Mouse (Mus musculus) cerebellum, adult 2 months (tissue): ENCODE measurements at regions not wholly inside any gene's neighbourhood (a gene's known extent, or its start where the extent isn't known, plus 50 kb on each side); places are given as distances from the start of the nearest gene placed in this dataset.
"Not testable (repeated sequence)": the region's sequence is repeated elsewhere in the genome, so short reads cannot be mapped to it uniquely, and the experiment has no call there.

Source experiments
- DNase-seq, 2 experiments: peaks; one replicate each; pipeline ENCODE4 v3.0.0; 2021
- H3K27ac ChIP-seq: fragments of 200-500 bp; 2 replicates; pipeline ENCODE4 v1.5.1; 2012; ENCODE audit warnings: low read length, control low read depth, inconsistent platforms; ENCODE audit not compliant: insufficient read depth
- H3K27me3 ChIP-seq: fragments of 200-500 bp; 2 replicates; pipeline ENCODE4 v1.6.1; 2012; ENCODE audit warnings: inconsistent platforms, mild to moderate bottlenecking, low read length, moderate library complexity; ENCODE audit not compliant: control insufficient read depth, insufficient read depth
- H3K4me1 ChIP-seq: fragments of 200-500 bp; 2 replicates; pipeline ENCODE4 v1.6.1; 2011; ENCODE audit warnings: low read length; ENCODE audit not compliant: control insufficient read depth, insufficient read depth
- H3K4me3 ChIP-seq: fragments of 200-500 bp; replicated peaks from 2 replicates; pipeline ENCODE3; 2011; ENCODE audit warnings: mild to moderate bottlenecking, low read depth, low read length, control low read depth; ENCODE audit not compliant: insufficient read depth
- CTCF ChIP-seq: fragments of 200-500 bp; IDR thresholded peaks from 2 replicates; pipeline ENCODE4 v1.5.1; 2011; ENCODE audit warnings: low read depth, mild to moderate bottlenecking, control low read depth, low read length, moderate library complexity, borderline replicate concordance; ENCODE audit not compliant: insufficient read depth
- POLR2A ChIP-seq: fragments of 200-500 bp; IDR thresholded peaks from 2 replicates; pipeline ENCODE4 v1.6.1; 2011; ENCODE audit warnings: low read length, control low read depth, borderline replicate concordance; ENCODE audit not compliant: insufficient read depth
- WGBS: fragments of 180-500 bp; shearing (Covaris S2); methylation state at CpG from one replicate; pipeline ENCODE4 v1.1.7; 2018; 5-methylcytosine and 5-hydroxymethylcytosine counted together

DNA sequence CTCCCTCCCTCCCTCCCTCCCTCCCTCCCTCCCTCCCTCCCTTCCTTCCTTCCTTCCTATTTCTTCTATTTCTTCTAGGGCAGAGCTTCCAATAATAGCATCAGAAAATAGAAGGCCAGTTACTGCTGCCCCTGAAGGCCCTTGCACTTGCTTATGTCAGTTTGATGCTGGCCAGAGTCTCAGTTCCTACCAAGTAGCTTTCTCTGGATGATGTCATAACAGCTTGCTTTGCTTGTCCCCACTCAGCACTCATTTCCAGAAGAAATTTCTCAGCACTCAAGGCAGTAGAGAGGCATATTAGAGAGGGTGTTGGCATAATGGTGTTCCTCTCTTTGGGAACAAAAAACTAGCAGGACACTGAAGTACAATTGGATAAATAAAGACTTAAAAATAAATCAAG is 811.6 kb upstream of the 4930444P10Rik start:
- H3K27me3 ChIP-seq: no peaks in the 10 kb centered on the region
- no peak overlapping the region for H3K27ac ChIP-seq
- no peaks in the 10 kb centered on the region for H3K4me1 ChIP-seq
- DNase-seq: no peak
- TF ChIP-seq POLR2A (no peak), CTCF (no peak)
- H3K4me3 ChIP-seq: no peak overlapping the region

DNA sequence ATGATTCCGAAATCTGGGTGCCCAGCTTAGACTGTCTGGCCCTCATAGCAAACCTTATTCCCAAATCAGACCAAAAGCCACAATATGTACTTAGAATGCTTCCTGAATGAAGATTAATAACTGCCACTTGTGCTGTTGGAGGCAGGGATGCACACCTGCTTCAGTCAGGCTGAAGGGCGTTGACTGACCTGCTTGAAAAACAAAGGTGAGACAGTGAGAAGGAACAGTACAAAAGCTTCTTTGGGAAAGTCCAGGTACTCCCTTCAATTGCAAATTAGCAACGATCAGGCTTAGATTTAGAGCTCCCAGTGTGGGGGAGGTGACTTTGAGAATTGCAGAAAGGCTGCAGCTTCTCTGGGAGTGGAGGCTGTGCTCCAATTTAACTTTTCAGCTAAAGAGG is 775.3 kb upstream of the 4930444P10Rik start:
- H3K27me3 ChIP-seq, H3K4me1 ChIP-seq, DNase-seq, H3K4me3 ChIP-seq, H3K27ac ChIP-seq: not testable (repeated sequence)
- WGBS: 77% methylated on average over 3 of the region's 3 CpGs

DNA sequence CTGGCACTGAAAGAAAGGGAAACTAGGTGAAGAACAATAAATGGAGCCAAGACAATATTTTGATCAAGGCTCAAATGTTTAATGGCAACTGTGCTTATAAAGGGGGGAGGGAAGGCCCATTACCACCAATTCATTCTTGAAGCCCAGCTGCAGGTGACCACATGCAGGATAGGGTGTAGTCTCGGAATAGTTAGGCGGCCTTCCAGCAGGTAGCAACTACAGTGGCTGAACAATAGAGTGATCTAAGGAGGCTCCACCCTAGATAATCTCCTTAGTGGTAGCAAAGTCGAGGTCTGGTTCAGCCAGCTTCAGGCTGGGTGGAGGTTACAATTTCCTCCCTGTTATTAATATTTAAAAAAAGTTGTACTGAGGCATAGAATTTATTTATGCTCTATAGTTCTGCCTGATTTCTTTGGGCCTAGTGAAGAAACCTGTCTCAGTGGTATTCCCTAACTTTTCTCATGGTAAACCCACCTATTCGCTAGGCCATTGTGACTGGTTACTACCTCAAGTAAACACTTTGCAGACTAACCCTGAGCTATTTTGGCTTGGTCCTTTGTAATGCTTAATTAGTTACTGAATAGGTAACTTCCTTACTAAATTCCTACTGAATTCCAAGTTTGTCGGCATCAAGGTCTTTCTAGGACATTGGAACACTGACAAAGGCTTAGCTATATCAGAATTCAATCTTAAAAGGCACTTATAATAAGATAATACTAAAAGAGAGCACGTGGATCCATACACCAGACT is 774.1 kb upstream of the 4930444P10Rik start:
- not testable (repeated sequence) for H3K27ac ChIP-seq, H3K4me1 ChIP-seq, DNase-seq, H3K4me3 ChIP-seq, H3K27me3 ChIP-seq
- 82% methylated on average over 6 of the region's 6 CpGs for WGBS

DNA sequence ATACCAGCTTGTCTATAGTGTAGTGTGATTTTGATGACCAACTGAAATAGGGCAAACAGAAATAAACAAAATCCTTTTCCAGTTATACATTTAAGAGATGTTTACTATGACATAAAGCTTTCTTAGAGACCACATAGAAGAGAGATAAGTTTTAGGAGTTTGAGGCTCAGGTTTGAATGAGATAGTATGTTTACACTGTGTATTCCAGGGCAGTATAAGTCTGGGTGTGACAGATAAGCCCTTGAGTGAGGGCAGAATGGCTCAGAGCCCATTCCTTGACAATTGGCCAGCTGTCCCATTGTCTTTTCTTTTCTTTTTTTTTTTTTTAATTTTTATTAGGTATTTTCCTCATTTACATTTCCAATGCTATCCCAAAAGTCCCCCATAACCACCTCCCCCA is 744.0 kb upstream of the 4930444P10Rik start:
- Histone ChIP-seq H3K27me3 (no peaks in the 10 kb centered on the region), H3K4me1 (no peaks in the 10 kb centered on the region), H3K4me3 (no peak overlapping the region), H3K27ac (no peak overlapping the region)
- TF ChIP-seq POLR2A: no peak
- no peak for TF ChIP-seq CTCF
- no peak for DNase-seq

DNA sequence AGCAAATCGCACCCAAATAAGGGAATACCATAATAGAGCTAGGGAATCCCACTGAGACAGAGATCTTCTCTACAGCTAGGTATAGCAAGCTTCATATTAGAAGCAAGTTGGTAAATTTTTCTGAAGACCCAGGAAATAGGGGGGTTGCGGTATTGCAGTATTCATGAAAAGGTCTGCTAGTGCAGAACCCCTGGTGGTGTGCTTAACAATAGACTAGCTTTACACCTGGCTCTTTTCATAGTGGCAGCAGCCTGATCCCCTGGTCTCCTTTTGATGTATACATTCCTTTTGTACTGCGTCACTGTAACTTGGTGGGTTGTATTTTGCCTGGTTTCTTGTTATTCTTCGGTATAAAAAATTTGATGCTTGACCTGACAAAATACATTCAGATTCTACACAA is 731.6 kb upstream of the 4930444P10Rik start:
- DNase-seq, H3K27ac ChIP-seq, H3K4me1 ChIP-seq, H3K27me3 ChIP-seq, H3K4me3 ChIP-seq: not testable (repeated sequence)
- WGBS: 76% methylated on average over 4 of the region's 4 CpGs

DNA sequence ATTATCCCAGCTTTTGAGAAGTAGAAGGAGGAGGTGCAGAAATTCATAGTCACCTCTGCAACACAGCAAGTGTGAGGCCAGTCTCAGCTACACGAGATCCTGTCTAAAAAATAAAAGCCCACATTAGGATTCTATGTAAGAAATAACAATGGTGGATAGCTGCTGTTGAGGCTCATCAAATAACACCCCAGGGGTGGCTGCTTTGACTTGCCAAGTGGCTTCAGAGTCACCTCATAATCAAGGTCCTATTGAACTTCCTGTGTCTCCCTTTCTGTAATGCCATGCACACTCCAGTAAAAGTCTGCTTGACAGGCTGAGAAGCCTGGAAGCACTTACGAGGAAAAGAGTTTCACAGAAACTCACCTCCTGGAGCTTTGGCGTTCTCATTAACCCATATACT is 730.9 kb upstream of the 4930444P10Rik start:
- no peak for TF ChIP-seq POLR2A
- no peak for TF ChIP-seq CTCF
- WGBS: 53% methylated on average over 3 of the region's 3 CpGs
- DNase-seq: no peak
- H3K27me3 ChIP-seq: no peaks in the 10 kb centered on the region
- no peak overlapping the region for H3K27ac ChIP-seq
- no peaks in the 10 kb centered on the region for H3K4me1 ChIP-seq
- H3K4me3 ChIP-seq: no peak overlapping the region

DNA sequence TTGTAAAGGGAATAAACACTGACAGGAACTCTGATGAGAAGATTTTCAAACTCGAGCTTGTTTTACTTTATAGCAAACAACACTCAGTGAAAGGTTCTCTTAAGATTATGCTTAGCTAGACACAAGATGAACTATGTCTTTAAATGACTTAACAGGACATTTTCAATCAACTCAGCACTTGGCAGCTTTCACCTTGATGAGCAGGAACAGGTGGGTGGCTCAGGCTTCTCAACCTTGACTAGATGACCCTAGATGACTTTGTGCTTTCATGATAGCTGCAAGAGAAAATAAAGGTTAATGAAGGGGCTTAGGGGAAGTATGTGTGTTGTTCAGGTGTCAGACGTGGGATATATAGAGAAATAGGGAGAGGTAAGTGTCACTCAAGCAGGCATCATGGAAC is 728.1 kb upstream of the 4930444P10Rik start:
- no peaks in the 10 kb centered on the region for H3K27me3 ChIP-seq
- no peak overlapping the region for H3K27ac ChIP-seq
- 0 out of 2 replicates have a peak, but pooled peaks cover 3% of the 10 kb centered on the region for H3K4me1 ChIP-seq
- DNase-seq: no peak
- TF ChIP-seq POLR2A (no peak), CTCF (no peak)
- 66% methylated on average over 2 of the region's 2 CpGs for whole genome bisulfite sequencing
- H3K4me3 ChIP-seq: no peak overlapping the region

DNA sequence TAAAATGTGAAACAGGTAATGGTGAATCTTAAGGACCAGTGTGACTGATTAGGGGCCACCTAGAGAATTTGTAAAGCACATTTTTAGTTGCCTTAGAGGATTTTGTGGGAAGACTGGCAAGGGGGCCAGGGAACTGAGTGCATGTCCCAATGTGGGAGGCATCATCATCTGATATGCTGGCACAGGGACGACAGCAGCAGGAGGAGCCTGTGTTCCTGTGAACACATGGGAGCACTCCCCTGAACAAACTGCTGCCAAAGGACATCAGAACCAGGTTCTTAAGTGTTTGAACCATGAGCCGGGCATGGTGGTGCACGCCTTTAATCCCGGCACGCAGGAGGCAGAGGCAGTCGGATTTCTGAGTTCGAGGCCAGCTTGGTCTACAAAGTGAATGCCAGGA is 723.4 kb upstream of the 4930444P10Rik start:
- peak; percentile 15 to 18 for DNase-seq
- no peak overlapping the region for H3K27ac ChIP-seq
- no peak for TF ChIP-seq CTCF
- no peak for TF ChIP-seq POLR2A
- H3K4me3 ChIP-seq: no peak overlapping the region
- H3K27me3 ChIP-seq: no peaks in the 10 kb centered on the region
- 51% methylated on average over 7 of the region's 7 CpGs for WGBS
- H3K4me1 ChIP-seq: peaks cover 11% of the 10 kb centered on the region

DNA sequence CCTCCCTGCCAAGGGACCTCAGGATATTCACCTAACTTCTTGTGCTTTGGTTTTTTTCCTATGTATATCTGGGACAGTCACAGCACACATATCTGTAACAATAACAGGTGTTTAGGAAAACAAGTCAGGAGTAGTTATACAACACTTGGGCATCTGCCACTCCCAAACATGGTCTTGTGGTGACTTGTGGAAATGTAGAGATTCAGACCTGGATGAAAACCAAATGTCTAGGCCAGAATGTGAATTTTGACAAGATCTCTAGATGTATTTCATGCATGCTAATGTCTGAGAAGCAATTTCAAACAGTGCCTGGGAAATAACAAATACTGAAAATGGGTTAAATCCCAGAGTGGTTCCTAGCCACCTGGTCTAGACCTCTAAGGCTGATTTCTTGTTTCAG is 722.6 kb upstream of the 4930444P10Rik start:
- TF ChIP-seq POLR2A (no peak), CTCF (no peak)
- H3K27me3 ChIP-seq: no peaks in the 10 kb centered on the region
- DNase-seq: peak in 1 of 2 experiments; percentile 45
- H3K4me1 ChIP-seq: peaks cover 11% of the 10 kb centered on the region
- no peak overlapping the region for H3K4me3 ChIP-seq
- H3K27ac ChIP-seq: no peak overlapping the region
